Mouse (Mus musculus): Measurements from ENCODE around the gene E130114P18Rik.

Gene E130114P18Rik

DNA sequence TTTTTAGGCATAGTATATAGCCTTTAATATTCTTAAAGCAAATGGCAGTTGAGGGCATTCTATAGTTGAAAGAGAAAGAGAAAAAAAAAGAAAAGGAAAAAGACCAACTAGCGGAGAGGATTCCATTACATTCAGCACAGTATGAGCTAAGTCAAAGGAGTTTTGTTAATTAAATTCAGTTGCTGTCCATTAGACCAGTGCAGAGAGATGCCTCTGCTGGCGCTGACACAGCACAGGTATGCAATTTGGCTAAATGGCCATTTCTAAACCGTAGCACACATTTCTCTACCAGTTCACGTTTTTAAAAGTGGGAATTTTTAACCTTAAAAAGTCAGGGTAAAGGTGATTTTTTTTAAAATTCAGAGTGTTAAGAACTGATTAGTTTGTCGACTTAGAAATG is 26.8 kb upstream of the E130114P18Rik start:
- DNase-seq, result no peak

DNA sequence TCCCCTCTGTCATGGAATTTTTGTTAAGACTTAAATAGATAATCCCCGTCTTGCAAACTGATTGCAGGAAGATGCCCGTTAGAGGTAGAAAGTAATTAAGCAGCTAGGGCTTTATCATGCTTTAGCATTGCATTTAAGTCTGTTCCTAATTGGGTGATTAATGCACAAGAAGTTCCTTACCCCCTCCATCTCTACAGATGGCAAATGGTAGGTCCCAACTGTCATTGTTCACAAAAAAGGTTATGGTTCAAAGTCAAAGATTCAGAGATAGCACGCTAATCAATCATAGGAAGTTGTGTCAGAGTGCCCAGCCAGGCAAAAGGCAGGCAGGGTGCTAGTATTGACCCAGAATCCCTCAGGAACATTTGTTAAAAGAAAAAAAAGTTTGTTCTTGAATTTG is 25.9 kb upstream of the E130114P18Rik start:
- DNase-seq, result no peak

DNA sequence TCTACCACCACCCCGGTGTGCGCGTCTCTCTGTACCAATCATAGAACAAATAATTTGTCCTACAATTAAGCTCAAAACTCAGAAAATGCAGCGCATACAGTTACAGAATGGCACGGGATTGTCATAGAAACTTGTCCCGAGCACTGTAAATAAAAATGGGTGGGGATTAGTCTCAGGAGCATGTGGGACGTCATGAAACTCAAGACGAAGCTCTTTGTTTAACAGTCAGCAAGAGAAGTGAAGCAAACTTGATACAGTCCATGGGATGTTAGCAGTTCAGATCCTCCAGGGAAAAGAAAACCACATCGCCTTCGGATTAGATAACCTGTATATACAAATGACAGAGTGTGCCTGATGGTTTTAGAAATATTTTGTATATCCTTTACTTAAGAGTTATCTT is 18.6 kb upstream of the E130114P18Rik start:
- no peak for DNase-seq

DNA sequence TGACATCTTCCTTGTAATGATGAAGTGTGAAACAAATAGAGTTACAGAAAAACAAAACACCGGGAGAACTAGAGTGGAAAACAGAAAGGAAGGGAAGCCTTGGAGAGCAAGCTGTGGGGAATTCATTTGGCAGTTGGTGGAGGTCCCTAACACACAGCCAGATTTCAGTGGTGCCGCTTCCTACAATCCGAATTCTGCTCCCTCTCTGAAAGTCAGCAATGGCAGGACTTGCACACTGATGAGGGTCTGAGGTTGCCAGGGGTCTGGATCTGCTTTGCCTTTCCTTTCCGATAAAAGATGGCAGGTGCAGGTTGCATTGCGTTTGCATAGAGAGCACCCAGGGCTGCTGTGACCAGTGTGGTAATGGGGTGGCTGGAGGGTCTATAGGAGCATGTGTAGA is 18.1 kb upstream of the E130114P18Rik start:
- DNase-seq, result no peak

DNA sequence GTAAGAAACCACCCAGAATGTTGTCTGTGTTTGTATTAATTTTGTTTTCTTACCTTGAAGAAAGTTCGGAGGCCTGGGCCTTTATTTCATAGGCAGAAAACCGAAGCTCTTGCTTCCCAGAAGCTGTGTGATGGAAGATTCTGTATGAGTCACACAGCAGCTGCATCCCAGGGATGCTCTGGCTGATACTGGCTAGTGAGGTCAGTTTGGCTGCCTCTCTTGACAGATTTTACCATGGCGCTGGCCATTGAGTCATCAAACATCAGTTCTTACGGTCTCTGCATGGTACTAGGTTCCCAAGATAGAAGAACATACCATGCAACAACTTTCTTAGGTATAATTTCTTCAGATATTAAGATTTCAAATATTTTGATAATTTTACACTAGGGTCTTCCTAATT is 17.0 kb upstream of the E130114P18Rik start:
- no peak for DNase-seq

DNA sequence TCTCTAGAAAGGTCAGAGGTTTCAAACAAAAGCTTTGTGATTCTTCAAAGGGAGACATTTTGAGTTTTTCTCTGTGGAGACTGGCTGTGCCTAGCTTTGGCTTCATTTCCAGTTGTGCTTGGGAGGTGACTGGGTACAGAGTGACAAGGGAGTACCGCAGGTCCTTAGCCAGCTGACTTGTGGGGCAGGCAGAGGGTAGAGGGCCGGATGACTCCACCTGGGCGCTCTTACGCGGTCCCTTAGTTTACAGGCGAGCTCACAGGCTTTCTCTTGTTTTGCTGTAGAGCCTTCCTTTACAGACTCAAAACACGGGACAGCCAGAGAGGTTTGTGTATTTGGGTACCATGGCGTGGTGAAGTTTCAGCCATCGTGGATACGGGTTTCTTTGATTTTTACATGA is 16.1 kb upstream of the E130114P18Rik start:
- no peak for DNase-seq

DNA sequence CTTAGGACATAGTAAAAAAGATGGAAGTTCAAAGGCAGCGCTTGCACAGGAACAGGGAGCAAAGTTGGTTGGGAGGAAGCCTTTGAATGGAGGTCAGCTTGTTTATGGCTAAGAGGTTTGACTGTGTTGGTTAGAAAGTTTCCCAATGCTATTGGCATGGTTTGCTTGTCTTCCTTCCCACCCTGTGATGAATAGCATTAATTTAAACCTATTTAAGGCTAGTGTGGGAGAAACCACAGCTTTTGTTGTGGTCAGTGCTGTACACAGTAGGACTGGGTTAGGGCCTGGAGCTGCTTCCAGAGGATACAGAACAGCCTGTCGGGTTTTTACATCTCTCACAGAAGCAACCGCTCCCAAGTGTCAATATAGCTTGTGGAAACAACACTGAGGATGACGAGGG is 10.7 kb upstream of the E130114P18Rik start:
- DNase-seq, result no peak

DNA sequence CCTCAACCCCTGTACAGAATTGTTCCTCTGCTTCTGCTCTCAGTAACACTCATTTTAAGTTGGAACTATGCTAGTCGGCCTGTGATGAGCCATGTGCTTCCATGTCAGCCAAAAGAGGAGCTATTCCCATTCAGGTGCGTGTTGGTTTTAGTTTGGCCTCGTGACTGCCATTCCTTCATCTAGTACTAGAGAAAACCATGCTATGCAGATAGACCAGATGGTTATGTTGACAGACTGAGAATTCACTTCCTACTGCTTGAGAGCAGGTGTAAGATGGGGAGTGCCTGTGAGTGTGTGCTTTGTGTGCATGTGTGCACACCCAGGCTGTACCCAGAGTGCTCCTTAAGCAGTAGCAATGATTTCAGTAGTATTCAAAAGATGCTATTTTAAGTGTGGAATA is 9.6 kb upstream of the E130114P18Rik start:
- DNase-seq, result peak; percentile 34 to 60

DNA sequence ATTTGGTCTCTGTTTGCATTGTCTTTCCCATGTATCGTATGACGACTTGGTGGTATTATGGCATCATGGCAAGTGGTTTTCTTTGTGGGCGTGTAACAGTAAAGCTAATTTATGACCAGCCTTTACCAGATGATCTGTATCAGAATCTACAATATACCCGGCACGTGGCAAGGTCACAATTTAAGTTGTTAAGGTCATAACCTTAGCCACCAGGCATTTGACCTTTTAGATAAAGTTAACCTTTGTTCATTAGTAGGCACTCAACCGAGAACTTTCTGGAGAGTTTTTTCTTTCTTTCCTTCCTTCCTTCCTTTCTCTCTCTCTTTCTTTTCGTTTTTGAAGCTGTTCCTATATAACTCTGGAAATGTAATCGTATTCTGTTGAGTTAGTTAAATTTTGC is 8.7 kb upstream of the E130114P18Rik start:
- DNase-seq, result no peak

DNA sequence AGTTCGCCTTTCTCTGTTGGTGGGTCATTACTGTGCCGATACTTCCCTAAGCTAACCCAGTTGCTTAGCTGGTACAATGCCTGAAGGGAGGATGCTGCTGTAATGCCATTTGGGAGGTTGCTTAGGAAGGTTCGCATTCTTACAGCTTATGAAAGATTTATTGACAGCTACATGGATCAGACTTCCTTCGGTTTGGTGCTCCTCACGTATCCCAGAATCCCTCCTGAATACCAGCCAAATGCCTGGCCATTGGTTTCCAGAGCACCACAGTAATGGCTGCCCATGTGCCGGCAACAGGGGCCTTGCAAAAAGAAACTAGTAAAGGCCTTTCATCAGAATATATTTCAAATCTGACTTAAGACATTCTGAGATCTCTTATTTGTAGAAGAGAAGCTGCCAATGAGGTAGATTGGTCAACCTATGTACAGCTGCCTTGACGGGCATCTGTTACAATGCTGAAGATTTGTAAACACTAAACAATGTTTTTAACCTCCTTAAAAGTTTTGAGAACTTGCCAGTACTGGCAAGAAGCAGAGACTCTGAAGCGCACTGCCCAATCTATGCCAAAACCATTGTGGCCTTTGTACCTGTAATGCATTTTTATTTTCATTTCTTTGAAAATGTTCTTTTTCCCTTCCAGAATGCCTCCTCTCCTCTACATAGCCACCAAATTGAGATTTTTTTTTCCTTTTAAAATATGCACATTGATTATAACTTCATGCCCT is 7.8 kb upstream of the E130114P18Rik start:
- no peak for DNase-seq

DNA sequence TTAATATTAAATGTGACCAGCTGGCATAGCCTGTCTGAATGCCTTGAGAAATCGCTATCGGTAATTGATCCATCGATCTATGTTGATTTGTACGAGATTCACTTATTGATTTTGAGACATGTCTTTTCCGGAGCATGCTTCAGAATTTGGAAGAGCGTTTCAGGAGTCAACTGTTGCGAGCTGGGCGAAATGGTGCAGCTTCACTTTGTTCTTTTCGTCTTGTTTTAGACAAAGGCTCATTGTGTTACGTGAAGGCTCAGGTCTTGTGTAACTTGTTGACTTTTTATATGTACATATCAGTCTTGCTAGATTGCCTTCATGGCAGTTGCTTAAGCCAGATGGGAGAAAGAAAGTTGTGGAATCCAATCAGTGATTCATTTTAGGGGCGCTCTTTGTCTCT is 6.4 kb upstream of the E130114P18Rik start:
- DNase-seq, result no peak

DNA sequence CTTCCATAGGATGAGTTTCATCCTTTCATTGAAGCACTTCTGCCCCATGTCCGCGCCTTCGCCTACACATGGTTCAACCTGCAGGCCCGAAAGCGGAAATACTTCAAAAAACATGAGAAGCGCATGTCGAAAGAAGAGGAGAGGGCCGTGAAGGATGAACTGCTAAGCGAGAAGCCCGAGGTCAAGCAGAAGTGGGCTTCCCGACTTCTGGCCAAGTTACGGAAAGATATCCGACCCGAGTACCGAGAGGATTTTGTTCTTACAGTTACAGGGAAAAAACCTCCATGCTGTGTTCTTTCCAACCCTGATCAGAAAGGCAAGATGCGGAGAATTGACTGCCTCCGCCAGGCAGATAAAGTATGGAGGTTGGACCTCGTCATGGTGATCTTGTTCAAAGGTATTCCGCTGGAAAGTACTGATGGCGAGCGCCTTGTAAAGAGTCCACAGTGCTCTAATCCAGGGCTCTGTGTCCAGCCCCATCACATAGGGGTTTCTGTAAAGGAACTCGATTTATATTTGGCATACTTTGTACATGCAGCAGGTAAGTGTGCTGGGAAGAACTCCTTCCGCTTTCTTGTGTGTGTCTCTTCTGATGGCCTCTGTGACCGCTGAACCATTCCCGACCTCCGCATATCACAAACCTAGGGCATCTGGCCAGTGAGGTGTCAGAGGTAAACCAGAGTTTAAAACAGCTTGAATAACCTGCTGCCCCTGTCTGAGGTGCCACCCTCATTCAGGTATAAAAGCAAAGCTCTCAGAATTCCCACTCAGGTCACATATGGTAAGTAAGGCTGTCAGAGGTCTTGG is 5.4 kb upstream of the E130114P18Rik start:
- DNase-seq, result no peak

DNA sequence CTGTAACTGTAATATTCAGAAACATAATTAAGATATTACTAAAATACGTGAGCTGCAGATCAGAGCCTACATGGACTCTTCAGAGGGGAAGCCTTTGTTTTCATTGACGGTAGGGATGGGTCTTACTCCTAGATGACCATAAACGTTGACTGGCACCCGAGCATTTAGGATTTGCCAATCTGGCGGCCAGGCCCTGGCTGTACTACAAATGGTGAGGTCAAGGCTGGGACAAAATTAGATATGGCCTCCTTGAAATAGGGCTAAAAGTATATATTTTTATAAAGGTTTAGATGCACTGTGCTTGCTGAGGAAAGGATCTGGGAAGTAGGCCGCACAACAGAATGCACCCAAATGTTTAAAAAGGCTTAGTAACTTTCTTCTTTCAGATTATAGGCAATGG is 4.6 kb upstream of the E130114P18Rik start:
- DNase-seq, result no peak

DNA sequence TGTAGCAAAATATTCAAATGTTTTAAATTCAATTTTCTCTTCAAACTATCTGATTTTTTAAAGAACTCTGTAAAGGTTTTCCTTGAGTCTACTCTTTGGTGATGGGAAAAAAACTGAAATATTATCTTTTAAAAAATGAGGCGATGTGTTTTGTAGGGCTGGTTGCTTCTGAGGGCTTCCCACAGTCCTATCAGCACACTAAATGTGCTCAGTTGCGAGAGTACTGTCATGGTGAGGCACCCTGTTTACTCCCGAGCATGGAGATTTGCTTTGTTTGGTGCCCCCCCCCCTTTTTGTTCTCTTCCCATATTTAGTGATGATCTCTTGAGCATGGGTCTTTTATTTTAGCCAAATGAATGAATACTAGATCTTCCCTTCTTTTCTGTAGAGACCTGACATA is 4.2 kb upstream of the E130114P18Rik start:
- no peak for DNase-seq

DNA sequence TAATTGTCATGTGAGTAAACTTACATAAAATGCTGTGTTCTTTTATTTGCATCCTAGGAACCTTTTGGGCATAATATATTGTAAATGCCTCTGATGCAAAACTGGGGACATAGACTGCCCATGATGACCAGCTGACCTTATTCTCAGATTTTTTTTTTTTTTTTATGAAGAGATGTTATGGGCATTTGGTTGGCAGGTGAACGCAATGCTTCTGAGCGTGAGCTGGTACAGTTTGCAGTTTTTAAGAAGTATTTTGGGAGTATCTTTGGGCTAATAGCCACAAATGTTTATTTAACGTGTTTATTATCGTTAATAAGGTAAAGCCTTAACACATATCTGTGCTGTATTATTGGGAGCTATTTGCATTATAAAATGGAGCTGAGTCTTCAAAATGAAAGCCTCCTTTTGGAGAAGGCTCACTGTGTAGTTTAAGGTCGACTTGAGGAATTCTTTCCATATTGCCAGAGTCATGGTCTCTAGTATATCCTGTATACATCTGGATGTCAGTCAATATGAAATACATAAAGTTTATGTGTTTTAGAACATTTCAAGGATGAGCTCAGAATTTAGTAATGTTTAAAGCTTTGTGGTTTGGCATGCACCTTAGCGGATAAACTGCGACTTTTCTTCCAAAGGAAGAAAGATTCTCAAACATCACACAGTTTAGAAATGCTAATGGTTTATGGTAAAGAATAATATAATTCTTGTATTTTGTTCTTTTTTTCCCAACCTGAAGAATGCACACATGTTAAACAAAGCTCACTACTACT is 3.0 kb upstream of the E130114P18Rik start:
- DNase-seq, result no peak

DNA sequence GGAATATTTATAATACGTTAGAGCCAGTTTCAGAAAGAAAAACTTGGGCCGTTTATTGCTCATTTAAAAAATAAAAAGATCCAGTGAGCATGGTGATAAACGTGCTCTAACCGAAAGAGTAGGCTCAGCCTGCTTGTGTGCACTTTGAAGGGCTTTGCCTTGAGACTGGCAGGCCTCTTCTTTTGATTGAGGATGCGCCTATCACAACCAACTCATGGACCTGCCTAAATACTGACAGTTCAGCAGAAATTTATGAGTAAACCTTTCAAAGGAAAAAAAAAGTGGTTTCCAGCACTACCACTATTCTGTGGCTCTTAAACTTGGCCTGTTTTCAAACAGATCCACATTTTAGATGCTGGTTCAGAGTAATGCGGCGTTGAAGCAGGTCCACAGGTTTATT is 2.1 kb upstream of the E130114P18Rik start:
- no peak for DNase-seq

DNA sequence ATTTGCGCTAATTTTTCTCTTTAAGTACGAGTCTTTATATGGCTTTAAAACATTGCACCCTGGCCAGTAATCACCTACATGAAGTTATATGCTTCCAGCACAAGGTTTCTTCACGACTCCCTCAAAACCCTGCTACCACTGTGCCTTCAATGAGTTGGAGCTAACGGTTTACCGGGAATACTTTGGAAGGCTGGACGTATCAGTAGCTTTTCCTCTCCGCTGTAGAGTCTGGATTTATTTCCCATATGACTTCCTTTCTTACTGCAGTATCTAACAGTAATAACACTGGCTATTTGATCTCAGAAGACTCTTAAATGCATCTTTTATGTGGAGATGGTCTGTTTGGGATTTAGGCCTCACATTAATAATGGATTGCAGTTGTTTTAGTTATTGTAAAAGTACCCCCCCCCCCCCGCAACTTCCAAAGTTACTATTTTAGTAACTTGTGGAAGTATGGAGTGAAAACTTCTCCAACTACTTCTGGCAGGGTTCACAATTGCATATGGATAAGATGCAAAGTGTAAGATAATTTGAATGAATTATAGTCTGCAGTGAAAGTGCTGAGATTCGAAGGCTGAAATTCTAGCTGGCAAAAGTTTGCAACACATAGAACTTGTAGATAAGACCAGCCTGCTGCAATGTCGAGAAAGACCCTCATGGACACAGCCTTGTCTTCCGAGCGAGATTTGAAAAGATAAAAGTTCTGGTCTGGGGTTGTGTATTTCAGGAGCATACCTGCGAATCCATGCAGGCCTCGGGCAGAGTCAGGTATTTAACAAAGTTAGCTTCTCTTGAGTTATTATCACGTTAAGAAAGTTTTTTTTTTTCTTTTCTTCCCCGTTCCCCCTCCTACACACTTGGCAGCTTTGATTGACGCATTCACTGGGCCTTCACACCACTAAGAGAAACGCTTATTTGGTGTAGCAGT is 1.4 kb upstream of the E130114P18Rik start:
- DNase-seq, result no peak

DNA sequence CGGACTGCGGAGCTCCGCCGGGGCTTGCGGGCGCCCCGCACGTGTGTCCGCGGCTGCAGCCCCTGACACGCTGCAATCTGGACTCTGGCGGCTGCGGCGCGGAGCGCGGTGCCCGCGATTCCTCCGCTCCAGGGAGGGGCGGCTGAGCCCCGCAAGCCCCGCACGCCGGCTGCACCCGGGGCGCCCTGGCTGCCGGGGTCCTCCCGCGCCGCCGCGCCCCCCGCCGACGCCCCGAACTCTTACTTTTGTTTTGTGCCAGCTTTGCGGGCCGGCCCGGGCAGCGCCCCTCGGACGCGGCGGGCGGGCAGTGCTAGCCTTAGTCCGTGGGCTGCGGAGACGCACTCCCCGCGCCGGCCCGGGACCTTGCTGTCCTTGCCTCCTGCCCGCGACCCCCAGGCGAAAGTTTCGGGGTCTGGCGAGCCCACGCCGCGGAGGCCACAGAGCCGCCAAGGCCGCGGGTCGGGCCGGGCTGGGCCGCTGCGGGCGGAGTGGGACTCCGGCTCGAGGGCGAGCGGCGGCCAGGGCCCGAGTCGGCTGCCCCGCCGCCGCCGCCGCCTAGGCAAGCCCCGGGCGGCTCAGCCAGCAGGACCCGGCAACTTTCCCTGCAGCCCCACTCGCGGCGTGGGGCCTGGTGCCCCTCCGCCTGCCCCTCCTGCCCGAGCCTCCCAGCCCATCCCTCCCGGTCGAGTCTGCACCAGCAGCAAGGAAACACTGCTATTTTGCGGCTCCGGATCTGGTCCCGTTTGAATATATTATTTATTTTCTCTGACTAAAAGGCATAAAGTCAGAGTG is 529 bp upstream of the E130114P18Rik start:
- no peak for DNase-seq

DNA sequence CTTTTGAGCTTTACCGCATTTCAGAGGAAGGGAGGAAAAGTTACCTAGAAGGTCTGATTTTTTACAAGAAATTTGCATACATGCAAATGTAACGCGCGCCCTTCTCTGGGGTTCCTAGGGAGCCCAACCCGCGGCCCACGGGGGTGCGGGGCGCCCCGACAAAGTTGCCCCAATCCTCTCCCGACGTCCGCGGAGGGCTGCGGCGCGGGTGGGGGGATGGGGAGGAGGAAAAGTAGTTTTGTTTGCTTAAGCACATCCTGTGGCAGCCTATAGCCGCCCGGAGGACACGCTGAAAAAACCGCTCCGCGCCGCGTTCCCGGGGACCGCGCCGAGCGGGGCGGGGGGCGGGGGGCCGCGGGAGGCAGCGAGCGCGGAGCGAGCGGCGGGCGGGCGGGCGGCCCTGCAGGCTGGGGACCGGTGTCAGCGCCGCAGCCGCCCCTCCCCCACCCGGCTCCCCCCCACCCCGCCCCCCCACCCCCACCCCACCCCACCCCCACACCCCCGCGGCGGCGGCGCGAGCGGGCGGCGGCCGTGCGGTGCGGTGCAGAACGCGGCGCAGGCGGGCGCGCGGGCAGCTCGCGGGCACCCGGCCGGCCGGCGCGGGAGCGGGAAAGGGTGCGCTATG is 685 bp downstream of the E130114P18Rik start:
- DNase-seq, result peak; percentile 56 to 61

DNA sequence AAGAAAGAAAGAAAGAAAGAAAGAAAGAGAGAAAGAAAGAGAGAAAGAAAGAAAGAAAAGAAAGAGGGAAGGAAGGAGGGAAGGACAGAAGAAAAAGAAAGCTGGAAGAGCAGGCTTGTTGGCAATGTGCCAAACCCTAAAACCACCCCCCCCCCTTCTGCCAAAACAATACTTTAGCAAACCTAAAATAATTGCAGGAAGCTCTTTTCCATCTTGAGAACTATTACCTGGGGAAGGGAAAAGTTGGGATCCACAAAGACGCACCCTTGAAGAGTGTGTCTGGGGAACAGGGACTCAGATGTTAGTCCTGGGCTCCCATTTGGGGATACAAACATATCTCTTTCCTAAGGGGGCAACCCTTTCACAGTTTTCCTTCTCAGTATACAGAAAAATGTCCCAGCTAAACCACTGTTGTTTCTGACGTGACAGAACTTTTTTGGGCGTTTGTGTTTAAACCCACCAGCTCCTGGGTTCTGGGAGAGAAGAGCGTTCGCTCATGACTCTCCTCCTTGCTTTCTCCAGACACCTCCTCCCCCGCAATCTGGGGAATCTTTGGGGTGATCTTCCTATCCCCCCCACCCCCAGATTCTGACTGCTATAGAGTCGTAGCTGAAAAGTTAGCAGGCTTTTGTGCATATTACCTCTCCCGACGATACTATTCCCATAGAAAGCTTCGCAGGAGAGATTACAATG is 1.3 kb downstream of the E130114P18Rik start:
- DNase-seq, result no peak

Data from lung, adult 18-20 months (tissue).